Mouse (Mus musculus): Measurements from ENCODE around the gene Pde4dip.

Gene Pde4dip

DNA sequence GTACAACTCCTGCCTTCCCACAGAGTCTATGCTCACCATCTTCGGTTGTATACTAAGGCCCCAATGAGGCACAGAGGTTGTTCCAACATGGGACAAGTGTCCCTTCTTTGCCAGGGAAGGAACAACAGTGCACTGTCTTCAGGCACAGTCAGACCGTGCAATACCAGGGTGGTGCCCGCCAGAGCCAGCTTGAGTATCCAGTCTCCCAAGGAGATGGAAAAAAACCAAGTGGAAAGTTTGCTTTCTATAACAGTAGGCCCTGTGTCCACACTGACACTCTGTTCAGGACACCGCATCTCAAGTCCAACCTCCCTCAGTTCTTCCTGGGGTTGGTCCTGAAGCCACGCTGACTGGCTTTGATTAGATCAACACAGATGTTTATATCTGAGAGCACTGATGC lies 87.8 kb downstream of the Pde4dip start:
- no peak for DNase-seq

DNA sequence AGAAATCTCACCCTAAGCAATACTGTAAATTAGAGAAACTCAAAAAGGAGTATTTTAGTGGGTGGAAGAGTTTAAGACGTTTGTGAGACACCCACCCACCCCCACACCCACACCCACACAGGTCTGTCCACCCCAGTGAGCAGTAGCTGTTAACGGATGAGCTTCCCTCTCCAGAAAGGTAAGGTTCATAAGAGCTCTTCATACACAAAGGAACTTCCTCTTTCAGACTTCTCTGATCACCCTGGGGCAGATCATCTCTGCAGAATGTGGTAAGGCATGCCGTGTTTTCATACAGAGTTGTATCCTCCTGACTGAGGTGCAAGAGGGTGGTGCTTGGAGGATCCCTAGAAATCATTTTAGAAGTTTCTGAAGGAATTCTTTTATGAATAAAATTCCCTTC lies 88.5 kb downstream of the Pde4dip start:
- DNase-seq = no peak

DNA sequence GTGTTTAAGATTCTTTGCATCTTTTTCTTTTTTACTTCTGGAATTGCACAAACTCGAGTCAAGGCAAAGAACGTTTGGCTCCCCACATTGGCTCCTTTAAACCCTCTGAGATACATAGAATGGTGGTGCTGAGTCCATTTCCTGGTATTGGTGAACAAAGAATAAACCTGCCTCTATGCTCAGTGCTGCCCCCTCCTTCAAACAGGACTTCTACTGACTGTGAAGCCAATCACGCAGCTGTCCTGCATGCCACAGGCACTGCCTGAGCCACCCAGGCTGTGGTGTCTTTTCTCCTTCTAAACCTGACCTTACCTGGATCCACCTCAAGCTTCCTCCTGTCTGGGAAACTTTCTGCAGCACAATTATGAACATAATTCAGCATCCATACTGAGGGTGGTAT lies 89.2 kb downstream of the Pde4dip start:
- DNase-seq = no peak

DNA sequence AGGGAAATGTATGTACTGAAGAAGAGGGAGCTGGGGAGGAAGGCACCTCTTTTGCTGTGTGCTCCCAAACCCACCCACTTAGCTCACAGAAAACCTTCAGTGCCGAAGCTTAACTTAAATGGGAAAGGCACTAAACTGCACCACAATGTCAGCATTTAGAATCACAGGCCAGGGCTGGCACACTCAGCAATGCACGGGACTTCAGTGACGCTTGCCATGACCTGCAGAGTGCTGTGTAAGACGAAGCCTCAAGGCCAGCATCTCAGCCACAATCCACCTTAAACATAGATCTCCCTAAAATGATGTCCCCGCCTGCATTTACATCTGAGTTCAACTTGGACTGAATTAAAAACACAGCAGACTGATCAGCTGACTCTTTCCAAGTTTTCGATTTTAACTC lies 91.1 kb downstream of the Pde4dip start:
- no peak for DNase-seq

DNA sequence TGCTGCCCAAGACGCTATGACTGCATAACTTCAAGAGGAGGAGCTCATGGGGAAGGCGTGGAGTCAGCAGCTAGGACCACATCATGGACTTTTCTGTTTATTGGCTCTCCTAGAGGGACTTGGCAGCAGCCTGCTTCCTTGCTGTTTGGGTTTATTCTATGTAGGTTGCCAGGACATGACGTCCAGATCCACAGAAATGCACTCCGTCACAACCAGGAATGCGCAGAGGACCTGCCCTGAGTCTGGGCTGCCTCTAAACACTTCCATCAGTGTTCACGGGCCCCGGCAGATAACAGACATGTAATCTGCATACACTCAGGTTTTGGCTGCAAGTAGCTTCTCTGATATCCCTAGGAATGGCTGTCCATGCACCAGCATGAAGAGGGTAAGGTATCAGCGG lies 94.5 kb downstream of the Pde4dip start:
- no peak for DNase-seq

DNA sequence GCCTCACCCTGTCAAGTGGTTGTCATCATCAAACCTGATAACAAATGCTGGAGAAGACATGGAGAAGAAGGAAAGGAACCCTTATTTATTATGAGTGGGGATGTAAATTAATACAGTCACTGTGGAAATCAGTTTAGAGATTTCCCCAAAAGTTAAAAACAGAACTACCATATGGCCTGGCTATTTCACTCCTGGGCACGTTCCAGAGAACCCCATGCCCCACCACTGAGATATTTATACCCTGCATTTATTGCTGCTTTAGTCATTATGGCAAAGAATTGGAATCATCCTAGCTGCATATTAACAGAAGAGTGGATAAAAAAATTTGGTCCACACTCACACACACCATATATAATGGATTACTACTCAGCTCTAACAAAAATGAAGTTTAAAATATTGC lies 98.4 kb downstream of the Pde4dip start:
- DNase-seq = no peak

DNA sequence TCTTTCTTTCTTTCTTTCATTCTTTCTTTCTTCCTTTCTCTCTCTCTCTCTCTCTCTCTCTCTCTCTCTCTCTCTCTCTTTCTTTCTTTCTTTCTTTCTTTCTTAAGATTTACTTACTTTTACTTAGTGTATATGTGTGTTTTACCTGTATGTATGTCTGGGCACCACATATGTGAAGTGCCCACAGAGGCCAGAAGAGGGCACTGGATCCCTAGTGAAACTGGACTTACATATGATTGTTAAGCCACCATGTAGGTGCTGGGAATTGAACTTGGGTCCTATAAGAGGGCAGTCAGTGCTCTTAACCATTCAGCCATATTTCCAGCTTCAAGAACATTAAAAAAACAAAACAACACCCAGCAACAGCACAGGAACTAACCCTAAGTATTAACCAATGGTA lies 99.2 kb downstream of the Pde4dip start:
- no peak for DNase-seq

DNA sequence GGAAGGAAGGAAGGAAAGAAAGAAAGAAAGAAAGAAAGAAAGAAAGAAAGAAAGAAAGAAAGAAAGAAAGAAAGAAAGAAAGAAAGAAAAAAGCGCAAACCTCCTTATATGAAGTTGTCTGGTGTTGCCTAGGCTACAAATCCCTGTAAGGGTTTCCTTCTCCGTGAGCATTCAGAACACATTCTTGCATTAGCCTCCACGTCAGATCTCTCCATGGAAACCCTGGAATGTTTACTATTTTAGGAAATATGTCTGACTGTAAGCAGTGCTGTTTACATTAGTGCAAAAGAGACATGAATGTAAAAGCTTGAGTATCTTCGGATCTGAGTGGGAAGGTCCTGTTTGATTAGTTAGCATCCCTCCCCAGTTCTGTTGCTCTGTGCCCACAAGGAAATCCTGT lies 112.3 kb downstream of the Pde4dip start:
- DNase-seq = no peak

DNA sequence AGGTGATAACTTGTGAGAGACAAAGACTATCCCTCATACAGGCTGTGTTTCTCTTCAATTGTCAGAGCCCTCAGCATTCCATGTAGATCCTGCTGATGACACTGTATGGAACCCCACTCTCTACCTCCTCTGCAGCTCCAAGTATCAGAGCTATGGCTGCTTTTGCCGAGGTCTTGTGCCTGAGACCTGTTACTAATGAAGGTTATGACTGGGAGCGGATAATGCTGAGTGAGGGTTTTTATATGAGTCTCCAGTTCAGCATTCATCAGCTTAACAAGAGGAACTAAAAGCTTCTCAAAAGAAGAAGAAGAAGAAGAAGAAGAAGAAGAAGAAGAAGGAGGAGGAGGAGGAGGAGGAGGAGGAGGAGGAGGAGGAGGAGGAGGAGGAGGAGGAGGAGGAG lies 112.8 kb downstream of the Pde4dip start:
- no peak for DNase-seq

DNA sequence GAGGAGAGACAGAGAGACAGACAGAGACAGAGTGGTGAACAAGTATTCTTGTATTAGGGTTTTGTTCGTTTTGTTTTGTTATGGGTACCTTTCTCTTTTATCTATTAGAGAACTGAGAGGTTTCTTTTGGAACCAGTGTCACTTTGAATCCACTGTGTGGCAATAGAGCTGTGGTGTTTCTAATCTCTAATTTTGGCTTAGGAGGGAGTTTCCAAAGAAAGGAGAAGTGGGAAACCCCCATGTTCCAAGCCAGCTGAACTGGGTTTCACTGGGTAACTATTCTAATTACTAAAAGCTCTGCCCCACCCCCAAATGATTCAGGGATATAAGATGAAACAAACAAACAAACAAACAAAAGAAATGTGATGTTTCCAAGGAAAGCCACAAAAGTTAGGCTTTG lies 113.6 kb downstream of the Pde4dip start:
- DNase-seq = no peak

DNA sequence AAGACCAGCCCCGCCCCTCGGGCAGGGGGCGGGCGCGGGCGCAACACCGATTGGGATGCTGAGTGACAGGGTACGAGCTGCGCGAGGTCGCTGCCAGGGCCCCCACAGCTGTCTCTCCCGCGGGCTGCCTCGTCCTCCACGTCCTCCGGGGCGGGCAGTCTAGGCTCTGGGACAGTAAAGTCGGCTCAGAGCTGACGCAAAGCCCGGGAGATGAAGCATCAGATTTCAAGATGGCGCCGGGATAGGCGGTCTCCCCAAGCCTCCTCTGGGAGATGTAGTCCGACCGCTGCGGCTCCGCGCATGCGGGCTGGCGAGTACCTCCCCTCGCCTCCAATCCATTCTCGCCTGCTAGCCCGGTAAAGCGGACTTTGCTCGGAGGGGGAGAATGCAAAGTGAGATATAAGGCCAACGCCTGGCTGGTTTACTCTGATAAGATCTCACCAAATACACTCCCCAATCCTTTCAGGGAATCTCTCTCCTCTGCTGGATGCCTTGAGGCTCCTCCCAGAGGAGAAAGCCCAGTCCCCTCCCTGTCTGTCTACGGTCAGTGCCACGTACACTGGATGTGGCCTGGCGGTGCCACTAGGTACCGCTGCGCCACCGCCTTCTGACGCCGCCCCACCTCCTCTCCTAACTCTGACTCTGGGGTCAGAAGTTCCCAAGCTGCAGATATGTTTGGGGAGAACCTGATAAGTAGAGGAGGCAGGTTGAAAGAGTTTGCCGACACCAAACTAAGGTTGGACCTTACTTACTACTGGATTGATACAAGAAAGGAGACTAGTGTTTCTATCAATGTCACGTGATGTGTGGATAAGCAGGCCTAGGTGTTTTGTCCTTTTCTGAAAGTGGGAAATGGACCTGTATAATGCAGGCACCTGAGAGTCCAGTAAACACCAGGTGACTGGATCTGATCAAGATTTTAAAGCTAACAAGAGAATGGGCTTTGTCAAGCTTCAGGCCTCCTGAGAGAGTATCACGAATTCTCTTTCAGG lies 120.4 kb downstream of the Pde4dip start:
- peak; percentile 85 for DNase-seq

DNA sequence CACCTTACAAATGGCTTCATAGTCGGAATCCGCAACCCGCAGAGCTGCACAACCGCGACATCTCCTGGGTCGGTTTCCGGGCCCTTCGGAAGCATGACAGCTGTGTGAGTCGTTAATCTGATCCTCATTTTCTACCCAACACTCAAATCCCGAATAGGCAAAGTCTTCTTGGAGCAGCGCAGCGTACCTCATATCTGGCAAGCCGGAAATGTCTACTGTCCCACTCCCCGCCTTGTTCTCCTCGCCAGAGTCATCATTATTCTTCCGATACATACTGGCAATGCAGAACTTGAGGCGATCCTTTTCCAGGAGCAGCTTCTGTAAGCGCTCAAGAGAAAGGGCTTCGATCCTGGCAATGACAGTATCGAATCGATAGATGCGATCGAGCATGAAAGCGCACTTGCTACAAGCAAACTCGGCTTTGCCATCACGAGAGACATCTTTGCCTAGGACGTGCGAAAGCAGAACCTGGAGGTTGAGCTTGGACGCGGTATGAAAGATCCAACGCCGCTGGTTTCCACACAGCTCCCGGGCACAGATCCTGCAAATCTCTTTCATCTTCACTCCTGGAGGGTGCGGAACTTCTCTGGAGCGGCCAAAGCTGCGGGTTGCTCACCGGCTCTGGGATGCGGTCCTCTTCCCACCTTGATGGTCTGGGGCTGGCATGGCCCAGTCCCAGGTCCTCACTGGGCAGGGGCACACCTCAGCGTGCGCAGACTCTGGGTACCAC lies 121.3 kb downstream of the Pde4dip start:
- peak in 1 of 2 experiments; percentile 11 for DNase-seq

DNA sequence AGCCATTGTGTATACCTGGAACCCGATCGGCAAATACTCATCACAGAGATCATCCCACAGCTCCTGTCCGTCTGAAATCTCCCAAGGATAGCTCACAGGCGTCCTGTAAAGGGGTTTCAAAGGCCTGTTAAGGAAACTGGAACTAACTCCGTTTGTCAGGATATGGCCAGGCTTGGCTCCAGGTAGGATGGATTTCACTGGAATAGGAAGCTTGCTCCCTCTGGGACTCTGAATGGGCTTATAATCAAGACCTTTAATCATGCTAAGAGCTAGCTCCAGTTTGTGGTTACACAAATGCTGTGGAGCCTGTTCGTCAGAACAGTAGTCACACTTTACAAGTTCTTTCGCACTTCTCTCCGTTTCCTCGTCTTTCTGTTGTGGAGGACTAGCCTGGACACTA lies 122.0 kb downstream of the Pde4dip start:
- DNase-seq = peak in 1 of 2 experiments; percentile 3

DNA sequence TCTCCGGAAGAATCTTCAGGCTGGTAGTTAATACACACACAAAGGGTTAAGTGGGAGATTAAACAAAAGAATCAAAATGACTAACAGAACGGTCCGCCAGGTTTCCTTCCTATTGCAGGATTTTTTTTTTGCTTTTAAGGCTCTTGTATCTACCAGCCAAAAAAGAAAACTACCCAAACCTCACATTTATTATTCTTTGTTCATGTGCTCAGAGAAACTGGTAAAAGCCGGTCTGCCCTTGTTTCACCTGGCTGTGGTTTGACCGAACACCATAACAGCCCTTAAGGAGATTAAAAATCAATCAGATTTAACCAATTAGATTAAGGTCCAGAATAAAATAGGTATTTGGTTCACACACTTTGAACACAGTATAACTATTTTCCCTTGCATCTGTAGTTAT lies 124.4 kb downstream of the Pde4dip start:
- DNase-seq = no peak

DNA sequence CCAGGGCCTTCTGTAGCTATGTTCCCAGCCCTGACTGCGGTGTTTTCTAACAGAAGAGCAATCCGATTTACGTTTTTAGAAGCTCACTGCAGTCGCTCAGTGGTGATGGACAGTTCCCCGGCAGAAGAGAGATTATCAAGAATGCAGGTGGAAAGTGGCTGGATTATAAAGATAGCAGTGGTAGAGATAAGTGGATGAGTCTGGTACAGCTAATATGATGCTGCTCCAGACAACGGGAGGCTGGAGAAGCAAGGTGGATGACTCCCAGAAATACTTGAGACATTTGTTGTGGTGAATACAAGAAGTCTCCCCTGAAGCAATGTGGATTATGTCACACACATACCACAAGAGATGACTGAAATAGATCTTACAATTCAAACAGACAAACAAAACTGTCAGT lies 126.6 kb downstream of the Pde4dip start:
- DNase-seq = no peak

DNA sequence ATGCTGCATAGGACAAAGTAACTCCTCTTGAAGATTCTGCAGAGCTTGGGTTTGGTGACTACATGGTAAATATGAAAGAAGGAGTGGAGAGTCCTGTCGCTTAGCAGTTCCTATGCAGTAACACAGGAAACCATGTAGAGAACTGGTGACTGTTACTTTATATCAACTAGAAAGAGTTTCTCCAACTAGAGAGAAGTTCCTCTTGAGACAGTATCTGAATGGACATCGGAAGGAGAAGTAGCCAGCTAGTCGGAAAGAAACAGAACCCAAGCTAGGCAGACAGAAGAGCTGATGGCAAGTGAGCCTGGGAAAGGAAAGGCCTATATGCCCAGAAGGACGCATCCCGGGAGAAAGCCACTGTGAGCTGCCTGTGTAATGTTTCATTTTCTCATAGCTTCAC lies 127.3 kb downstream of the Pde4dip start:
- no peak for DNase-seq

DNA sequence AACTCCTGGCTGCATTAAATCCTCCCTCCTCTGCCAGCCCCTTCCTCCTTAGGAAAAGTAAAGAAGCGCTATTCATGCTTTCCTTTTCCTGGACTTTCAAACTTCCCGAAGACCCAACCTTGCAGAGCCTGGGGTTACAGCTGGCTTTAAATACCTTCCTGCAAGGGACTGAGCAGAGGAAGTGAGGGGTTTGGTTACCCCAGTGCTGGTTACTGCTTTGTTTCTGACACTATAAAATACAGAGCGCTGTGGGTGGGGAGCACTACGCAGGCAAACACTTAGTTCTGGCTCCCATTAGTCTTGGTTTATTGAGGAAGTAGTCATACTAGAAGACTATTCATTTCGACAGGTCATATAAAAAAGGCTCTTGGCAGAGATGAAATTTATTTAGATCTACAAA lies 128.7 kb downstream of the Pde4dip start:
- DNase-seq = no peak

DNA sequence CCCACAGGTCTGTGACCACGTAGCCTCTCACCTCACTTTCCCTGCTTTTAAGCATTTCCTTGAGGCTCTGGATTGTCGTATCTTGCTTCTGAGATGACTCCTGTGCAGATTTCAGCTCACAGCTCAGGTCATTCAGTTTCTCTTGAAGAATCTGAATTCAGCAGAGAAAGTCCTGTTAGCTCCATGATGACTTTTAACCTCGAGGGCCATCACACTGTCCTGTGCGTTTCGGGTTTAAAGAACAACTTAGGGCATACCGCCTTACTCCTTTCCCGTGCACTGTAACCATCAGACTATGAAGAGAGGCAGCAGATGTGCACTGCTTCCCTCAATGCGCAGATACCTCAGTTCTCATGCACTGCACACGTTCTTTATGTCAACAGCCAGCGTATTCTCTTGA lies 131.0 kb downstream of the Pde4dip start:
- no peak for DNase-seq

DNA sequence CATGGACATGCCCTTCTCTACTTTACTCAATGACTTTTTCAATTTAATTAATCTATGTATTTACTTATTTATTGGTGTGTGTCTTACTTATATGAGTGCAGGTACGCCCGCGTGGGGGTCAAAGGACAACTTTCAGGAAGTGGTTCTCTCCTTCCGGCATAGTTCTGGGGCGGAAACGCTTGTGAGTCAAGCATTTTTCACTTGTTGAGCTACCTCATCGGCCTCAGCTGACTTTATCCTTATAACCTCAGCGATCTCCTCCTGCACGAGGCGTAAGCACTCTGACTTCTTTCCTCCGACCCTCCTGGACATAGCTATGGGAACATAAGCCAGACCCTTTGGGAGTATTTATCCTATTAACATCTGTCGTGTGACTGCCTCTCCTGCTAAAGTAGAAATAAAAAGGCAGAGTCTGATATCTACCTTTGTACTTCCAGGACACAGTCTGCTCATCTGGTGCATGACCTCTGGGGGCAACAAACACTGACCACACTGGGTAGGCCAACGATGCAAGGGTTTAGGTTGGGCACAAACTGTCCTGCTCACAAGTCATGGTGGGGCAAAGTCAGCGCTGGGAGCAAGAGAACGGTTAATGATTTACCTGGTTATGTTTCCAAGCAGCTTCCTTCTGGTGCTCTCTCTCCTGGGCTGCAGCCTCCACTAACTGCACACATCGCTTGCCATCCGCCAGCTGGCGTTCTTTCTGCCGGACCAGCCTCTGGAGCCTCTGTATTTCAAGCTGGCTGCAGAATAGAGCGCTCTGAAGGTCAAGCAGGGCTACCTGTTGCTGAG lies 132.0 kb downstream of the Pde4dip start:
- DNase-seq = no peak

DNA sequence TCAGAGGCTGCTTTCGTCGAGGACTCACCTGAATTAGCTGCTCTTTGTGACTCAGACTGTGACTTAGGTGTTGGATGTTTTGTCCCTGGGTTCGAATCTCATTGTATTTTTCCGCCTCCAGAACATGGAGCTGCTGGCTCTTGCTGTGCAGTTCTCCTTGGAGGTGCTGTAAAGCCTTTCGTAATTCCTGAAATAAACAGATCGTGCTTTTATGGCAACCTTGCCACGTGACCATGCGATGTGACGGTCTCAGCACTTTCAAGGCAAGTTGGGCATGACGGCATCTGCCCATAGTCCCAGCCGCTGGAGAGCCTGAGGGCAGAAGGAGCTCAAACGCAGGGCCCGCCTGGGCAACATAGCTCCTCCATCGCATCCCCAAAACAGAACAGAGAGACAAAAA lies 133.1 kb downstream of the Pde4dip start:
- no peak for DNase-seq

DNA sequence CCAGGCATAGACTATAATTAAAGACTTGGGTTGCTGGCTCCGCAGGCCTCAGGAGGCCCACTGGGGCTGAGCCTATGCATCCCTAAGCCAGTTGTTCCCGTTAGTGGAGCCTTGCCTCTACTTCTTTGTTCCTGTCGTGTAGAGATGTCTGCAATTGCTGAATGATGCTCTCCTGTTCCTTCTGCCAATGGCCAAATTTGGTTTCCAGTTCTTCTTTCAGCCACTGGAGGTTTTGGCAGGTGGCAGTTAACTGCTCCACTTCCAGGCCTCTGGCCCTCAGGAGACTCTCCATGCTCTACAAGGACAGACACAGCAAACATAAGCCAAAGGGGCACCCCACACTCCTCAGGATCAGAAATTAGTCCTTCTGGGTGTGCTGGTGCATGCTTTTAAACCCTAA lies 135.6 kb downstream of the Pde4dip start:
- DNase-seq = no peak

DNA sequence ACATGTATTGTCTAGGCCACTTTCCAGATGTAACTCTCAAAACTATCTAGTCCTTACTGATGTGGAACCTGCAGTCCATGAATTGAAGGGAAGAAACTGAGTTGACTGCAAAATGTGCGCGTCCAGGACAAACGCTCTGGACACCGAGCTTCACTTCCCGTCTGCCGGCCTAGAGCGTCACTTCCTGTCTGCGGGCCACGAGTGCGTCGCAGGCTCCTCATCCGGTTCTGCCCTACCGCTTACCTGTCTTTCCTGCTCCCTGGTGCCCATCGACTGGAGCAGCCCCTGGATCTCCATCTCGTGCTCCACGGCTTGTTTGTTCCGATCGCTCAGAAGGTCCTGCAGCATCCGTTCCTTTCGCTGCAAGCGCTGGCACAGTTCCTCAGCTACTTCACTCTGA lies 136.9 kb downstream of the Pde4dip start:
- no peak for DNase-seq

DNA sequence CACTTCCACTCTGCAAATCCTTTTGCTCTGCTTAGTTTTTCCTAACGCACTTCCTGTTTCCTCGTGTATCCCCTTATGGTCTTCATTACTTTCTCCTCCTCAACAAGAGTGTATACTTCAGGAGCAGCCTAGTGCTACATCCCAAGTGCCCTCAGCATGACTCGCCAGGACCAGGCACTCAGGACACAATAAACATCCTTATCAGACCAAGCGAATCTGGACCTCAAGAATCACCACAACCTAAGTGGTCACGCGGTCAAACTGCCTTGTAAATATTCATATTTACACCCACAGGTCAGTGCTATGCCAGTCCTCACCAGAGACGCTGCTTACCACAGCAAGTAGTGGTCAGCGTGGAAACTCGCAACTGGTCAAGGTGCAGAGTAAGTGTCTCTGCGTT lies 139.7 kb downstream of the Pde4dip start:
- no peak for DNase-seq

Data from spleen, adult 18-20 months (tissue).